ENCODE assay signal across 8 mouse cellular contexts in the genomic region with DNA sequence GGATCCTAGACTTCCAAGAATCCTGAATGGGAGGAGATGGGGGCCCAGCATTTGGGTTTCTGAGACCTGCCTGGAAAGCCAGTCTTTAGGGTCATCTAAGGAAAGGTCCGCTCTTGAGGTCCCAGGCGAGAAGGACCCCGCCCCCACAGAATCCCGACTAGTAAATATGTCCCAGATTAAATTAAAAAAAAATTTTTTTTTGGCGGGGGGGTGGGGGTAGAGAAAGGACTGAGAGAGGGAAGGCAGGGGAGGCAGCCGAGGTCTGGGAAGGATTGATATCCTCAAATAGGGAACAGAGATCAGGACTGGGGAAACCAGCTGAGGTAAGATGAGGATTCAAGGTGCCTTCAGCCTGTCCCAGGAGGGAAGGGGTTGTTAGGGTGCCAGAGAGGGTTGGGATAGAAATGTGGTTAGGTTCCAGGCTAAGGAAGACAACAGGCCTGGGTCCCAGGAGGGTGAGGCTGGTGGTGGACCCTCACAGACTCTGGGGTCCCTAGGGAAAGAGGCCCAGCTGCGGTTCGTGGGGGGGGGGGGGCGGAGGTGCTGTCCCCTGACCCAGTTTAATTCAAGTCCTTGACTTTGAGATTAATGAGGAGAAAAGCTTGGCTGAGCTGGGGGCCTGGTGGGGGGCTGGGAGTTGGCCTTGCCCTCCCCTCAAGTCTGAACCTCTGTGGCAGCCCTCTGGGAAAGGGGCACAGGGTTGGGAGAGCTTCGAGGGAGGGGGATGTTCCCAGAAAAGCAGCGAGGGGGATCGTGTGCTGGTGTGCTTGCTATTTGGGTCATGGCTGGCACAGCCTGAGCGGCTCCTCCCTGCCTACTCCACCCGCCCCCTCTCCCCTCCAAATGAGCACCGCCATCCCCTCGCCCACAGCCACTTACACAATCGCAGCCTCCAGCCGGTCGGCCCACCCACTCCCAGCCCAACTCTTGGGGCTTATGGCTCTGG. TPM values are rescaled to one million over a fixed set of nuclear protein-coding genes. Genes with fewer than 3 reads are reported as not detected.
A peak's percentile ranks its signal among the peaks of the same experiment; 100 is the strongest.
DNase-seq lines count a peak whose midpoint lies in the region; ATAC-seq lines count a peak whose summit lies in the region.

No protein-coding gene starts in this region.

- peak overlapping the region; percentile 66 for H3K4me3 ChIP-seq in neural tube, embryonic 11.5 days (ENCODE audit: low read depth, low read length)
- H3K4me3 ChIP-seq in limb, embryonic 13.5 days: peak overlapping the region; percentile 44; the same call in 1 of the 2 replicates

- H3K27ac ChIP-seq in neural tube, embryonic 11.5 days (ENCODE audit: low read depth, low read length): peak overlapping the region; percentile 39; the same call in 1 of the 2 replicates
- H3K27ac ChIP-seq in limb, embryonic 13.5 days: no peak overlapping the region

- peak overlapping the region; percentile 83 for H3K9ac ChIP-seq in neural tube, embryonic 11.5 days (ENCODE audit: low read length)
- no peak overlapping the region for H3K9ac ChIP-seq in limb, embryonic 13.5 days

- no peaks in the 10 kb centered on the region for H3K9me3 ChIP-seq in neural tube, embryonic 11.5 days (ENCODE audit: control insufficient read depth, low read length)
- H3K9me3 ChIP-seq in limb, embryonic 13.5 days: no peaks in the 10 kb centered on the region

- H3K27me3 ChIP-seq in neural tube, embryonic 11.5 days (ENCODE audit: control insufficient read depth, insufficient read depth, low read length): no peaks in the 10 kb centered on the region
- H3K27me3 ChIP-seq in limb, embryonic 13.5 days: peaks cover 48% of the 10 kb centered on the region

- no peak for ATAC-seq in neural tube, embryonic 11.5 days (ENCODE audit: insufficient read depth, low FRiP score, low TSS enrichment)
- ATAC-seq in limb, embryonic 13.5 days (ENCODE audit: low FRiP score, low read depth): no peak
- no peak for ATAC-seq in erythroid progenitor cell, adult 5-6 weeks (replicated peaks; ENCODE audit: low FRiP score, poor library complexity, severe bottlenecking)

- 17% methylated on average over 17 of the region's 19 CpGs for WGBS in neural tube, embryonic 11.5 days
- 12% methylated on average over 16 of the region's 19 CpGs for WGBS in limb, embryonic 13.5 days

- peak overlapping the region; percentile 56 for H3K4me2 ChIP-seq in neural tube, embryonic 11.5 days (ENCODE audit: low read depth)
- peak overlapping the region; percentile 71 for H3K4me2 ChIP-seq in limb, embryonic 13.5 days (replicated peaks)

- peaks cover 13% of the 10 kb centered on the region for H3K4me1 ChIP-seq in neural tube, embryonic 11.5 days (ENCODE audit: control insufficient read depth, insufficient read depth, low read length)
- peaks cover 18% of the 10 kb centered on the region for H3K4me1 ChIP-seq in limb, embryonic 13.5 days

- no peaks in the 10 kb centered on the region for H3K36me3 ChIP-seq in neural tube, embryonic 11.5 days (ENCODE audit: control insufficient read depth, insufficient read depth, low read length)
- H3K36me3 ChIP-seq in limb, embryonic 13.5 days: no peaks in the 10 kb centered on the region

- DNase-seq in cerebellum, adult 11-12 months: peak; percentile 66
- DNase-seq in cerebellum, postnatal 4 days (ENCODE audit: low spot score in 2 of 2): no peak
- peak; percentile 43 for DNase-seq in neural tube, embryonic 11.5 days (ENCODE audit: low spot score)
- no peak for DNase-seq in neural tube, embryonic 10.5 days (ENCODE audit: extremely low spot score, low spot score)
- no peak for DNase-seq in spleen, postnatal 4 days (ENCODE audit: low spot score in 2 of 2)
- DNase-seq in ovary, postnatal 14 days (ENCODE audit: low spot score): no peak

RNA-seq across cellular contexts. Expression of gene Ttyh1, which starts 1.0 kb away (rescaled TPM):
- 46.1 and 48.8 TPM in 2 replicates for polyA plus RNA-seq in neural tube, embryonic 11.5 days (2014; fragmentation: Nextera tagmentation; extraction: Ambion mirVana)
- 2.0 and 2.3 TPM in 2 replicates for polyA plus RNA-seq in limb, embryonic 13.5 days (2015; fragmentation: Nextera tagmentation; extraction: Ambion mirVana)
- not detected in 2 replicates for total RNA-seq in erythroid progenitor cell, adult 5-6 weeks (2015; ENCODE audit: low replicate concordance)
- total RNA-seq in erythroid progenitor cell, adult 5-6 weeks (2017; ENCODE audit: low replicate concordance): under 0.01 TPM in 1 of 2 replicates, not detected in the other

RNA-seq across cellular contexts. Expression of gene Leng8, which starts 16.6 kb away (rescaled TPM):
- polyA plus RNA-seq in neural tube, embryonic 11.5 days (2014; fragmentation: Nextera tagmentation; extraction: Ambion mirVana): 50.3 and 58.0 TPM in 2 replicates
- polyA plus RNA-seq in limb, embryonic 13.5 days (2015; fragmentation: Nextera tagmentation; extraction: Ambion mirVana): 59.1 and 64.4 TPM in 2 replicates
- total RNA-seq in erythroid progenitor cell, adult 5-6 weeks (2015; ENCODE audit: low replicate concordance): 104 and 111 TPM in 2 replicates
- total RNA-seq in erythroid progenitor cell, adult 5-6 weeks (2017; ENCODE audit: low replicate concordance): 106 and 112 TPM in 2 replicates

RNA-seq across cellular contexts. Expression of gene Leng9, which starts 29.9 kb away (rescaled TPM):
- 1.5 and 2.2 TPM in 2 replicates for polyA plus RNA-seq in neural tube, embryonic 11.5 days (2014; fragmentation: Nextera tagmentation; extraction: Ambion mirVana)
- 4.6 and 4.9 TPM in 2 replicates for polyA plus RNA-seq in limb, embryonic 13.5 days (2015; fragmentation: Nextera tagmentation; extraction: Ambion mirVana)
- total RNA-seq in erythroid progenitor cell, adult 5-6 weeks (2015; ENCODE audit: low replicate concordance): 2.9 TPM in 1 of 2 replicates, not detected in the other
- total RNA-seq in erythroid progenitor cell, adult 5-6 weeks (2017; ENCODE audit: low replicate concordance): 0.64 and 1.4 TPM in 2 replicates

RNA-seq across cellular contexts. Expression of gene Cdc42ep5, which starts 44.4 kb away (rescaled TPM):
- polyA plus RNA-seq in neural tube, embryonic 11.5 days (2014; fragmentation: Nextera tagmentation; extraction: Ambion mirVana): 18.7 and 19.8 TPM in 2 replicates
- 70.9 and 74.3 TPM in 2 replicates for polyA plus RNA-seq in limb, embryonic 13.5 days (2015; fragmentation: Nextera tagmentation; extraction: Ambion mirVana)
- total RNA-seq in erythroid progenitor cell, adult 5-6 weeks (2015; ENCODE audit: low replicate concordance): not detected in 2 replicates
- not detected in 2 replicates for total RNA-seq in erythroid progenitor cell, adult 5-6 weeks (2017; ENCODE audit: low replicate concordance)

RNA-seq across cellular contexts. Expression of gene Lair1, which starts 57.2 kb away (rescaled TPM):
- polyA plus RNA-seq in neural tube, embryonic 11.5 days (2014; fragmentation: Nextera tagmentation; extraction: Ambion mirVana): 0.89 and 1.2 TPM in 2 replicates
- polyA plus RNA-seq in limb, embryonic 13.5 days (2015; fragmentation: Nextera tagmentation; extraction: Ambion mirVana): 0.52 and 1.3 TPM in 2 replicates
- 10.5 and 12.6 TPM in 2 replicates for total RNA-seq in erythroid progenitor cell, adult 5-6 weeks (2015; ENCODE audit: low replicate concordance)
- total RNA-seq in erythroid progenitor cell, adult 5-6 weeks (2017; ENCODE audit: low replicate concordance): 10.3 and 11.6 TPM in 2 replicates

Comparison
In these comparisons a context has a peak if more than half of its experiments do, and no peak if none do; other contexts are left out.
1. DNase-seq: peak in cerebellum, adult 11-12 months (single experiment) and neural tube, embryonic 11.5 days (single experiment); none in cerebellum, postnatal 4 days (0 of 2), neural tube, embryonic 10.5 days (single experiment), spleen, postnatal 4 days (0 of 2) and ovary, postnatal 14 days (single experiment).
2. RNA of gene Ttyh1, which starts 1.0 kb away (polyA plus RNA-seq): 46.1 to 48.8 TPM in neural tube, embryonic 11.5 days; 2.0 to 2.3 TPM in limb, embryonic 13.5 days; every median in the first group is over 10 times any median in the second.